Mouse (Mus musculus): ENCODE measurements around the gene Gm12169. TPM values are rescaled to one million over a fixed set of nuclear protein-coding genes. Genes with fewer than 3 reads are reported as not detected.

The Gm12169 gene
- polyA plus RNA-seq, 2 experiments: not detected

GRCm38 (mm10) chr11:46561096-46561495, 37.1 kb downstream of the Gm12169 start:
- WGBS (ENCODE audit: insufficient replicate concordance): 60% methylated on average over 4 of the region's 4 CpGs
- H3K9me3 ChIP-seq (ENCODE audit: control insufficient read depth, low read length): no peaks in the 10 kb centered on the region
- H3K4me1 ChIP-seq (replicated peaks; ENCODE audit: control insufficient read depth in 2 of 2, insufficient read depth in 2 of 2, low read length in 1 of 2): no peaks in the 10 kb centered on the region; a peak in 1 of 4 replicates
- no peaks in the 10 kb centered on the region for H3K27me3 ChIP-seq (ENCODE audit: control insufficient read depth, insufficient read depth, low read length)
- H3K36me3 ChIP-seq (replicated peaks; ENCODE audit: control insufficient read depth, insufficient read depth, low read depth): no peaks in the 10 kb centered on the region
- H3K4me2 ChIP-seq (ENCODE audit: low read depth): no peak overlapping the region
- H3K9ac ChIP-seq (replicated peaks): no peak overlapping the region
- TF ChIP-seq EP300 (IDR thresholded peaks at IDR 0.05; ENCODE audit: low read depth) (no peak), CTCF (IDR thresholded peaks at IDR 0.05; ENCODE audit: low read depth) (no peak)
- H3K27ac ChIP-seq: no peak overlapping the region
- no peak overlapping the region for H3K4me3 ChIP-seq (ENCODE audit: insufficient read depth in 1 of 2, low read depth in 2 of 2, low read length in 2 of 2)
- ATAC-seq (ENCODE audit: insufficient read depth) (no peak), DNase-seq (ENCODE audit: low read depth in 3 of 3, low spot score in 3 of 3) (no peak)

- 35% methylated on average over 1 of the region's 1 CpGs for WGBS (ENCODE audit: insufficient replicate concordance)
- Histone ChIP-seq H3K4me1 (replicated peaks; ENCODE audit: control insufficient read depth in 2 of 2, insufficient read depth in 2 of 2, low read length in 1 of 2) (no peaks in the 10 kb centered on the region; a peak in 1 of 4 replicates), H3K27ac (no peak overlapping the region), H3K9ac (replicated peaks) (no peak overlapping the region), H3K4me3 (ENCODE audit: insufficient read depth in 1 of 2, low read depth in 2 of 2, low read length in 2 of 2) (no peak overlapping the region), H3K36me3 (replicated peaks; ENCODE audit: control insufficient read depth, insufficient read depth, low read depth) (no peaks in the 10 kb centered on the region), H3K4me2 (ENCODE audit: low read depth) (no peak overlapping the region), H3K9me3 (ENCODE audit: control insufficient read depth, low read length) (no peaks in the 10 kb centered on the region), H3K27me3 (ENCODE audit: control insufficient read depth, insufficient read depth, low read length) (no peaks in the 10 kb centered on the region)
- TF ChIP-seq EP300 (IDR thresholded peaks at IDR 0.05; ENCODE audit: low read depth) (no peak), CTCF (IDR thresholded peaks at IDR 0.05; ENCODE audit: low read depth) (no peak)
- ATAC-seq (ENCODE audit: insufficient read depth) (no peak), DNase-seq (ENCODE audit: low read depth in 3 of 3, low spot score in 3 of 3) (no peak)
Observed at GRCm38 (mm10) chr11:46564671-46565070, 40.7 kb downstream of the Gm12169 start.

GRCm38 (mm10) chr11:46565967-46566366, 42.0 kb downstream of the Gm12169 start:
- H3K36me3 ChIP-seq (replicated peaks; ENCODE audit: control insufficient read depth, insufficient read depth, low read depth): no peaks in the 10 kb centered on the region
- TF ChIP-seq EP300 (IDR thresholded peaks at IDR 0.05; ENCODE audit: low read depth): no peak
- no peak for TF ChIP-seq CTCF (IDR thresholded peaks at IDR 0.05; ENCODE audit: low read depth)
- H3K27me3 ChIP-seq (ENCODE audit: control insufficient read depth, insufficient read depth, low read length): no peaks in the 10 kb centered on the region
- H3K9ac ChIP-seq (replicated peaks): no peak overlapping the region
- H3K27ac ChIP-seq: no peak overlapping the region
- ATAC-seq (ENCODE audit: insufficient read depth) (no peak), DNase-seq (ENCODE audit: low read depth in 3 of 3, low spot score in 3 of 3) (no peak)
- 72% methylated on average over 2 of the region's 2 CpGs for WGBS (ENCODE audit: insufficient replicate concordance)
- H3K4me3 ChIP-seq (ENCODE audit: insufficient read depth in 1 of 2, low read depth in 2 of 2, low read length in 2 of 2): no peak overlapping the region
- no peak overlapping the region for H3K4me2 ChIP-seq (ENCODE audit: low read depth)
- no peaks in the 10 kb centered on the region; a peak in 1 of 4 replicates for H3K4me1 ChIP-seq (replicated peaks; ENCODE audit: control insufficient read depth in 2 of 2, insufficient read depth in 2 of 2, low read length in 1 of 2)
- no peaks in the 10 kb centered on the region for H3K9me3 ChIP-seq (ENCODE audit: control insufficient read depth, low read length)

- H3K4me3 ChIP-seq (ENCODE audit: insufficient read depth in 1 of 2, low read depth in 2 of 2, low read length in 2 of 2): no peak overlapping the region
- no peak for DNase-seq (ENCODE audit: low read depth in 3 of 3, low spot score in 3 of 3)
- H3K36me3 ChIP-seq (replicated peaks; ENCODE audit: control insufficient read depth, insufficient read depth, low read depth): no peaks in the 10 kb centered on the region
- H3K27ac ChIP-seq: no peak overlapping the region
- H3K4me2 ChIP-seq (ENCODE audit: low read depth): no peak overlapping the region
- no peak for TF ChIP-seq CTCF (IDR thresholded peaks at IDR 0.05; ENCODE audit: low read depth)
- no peak for TF ChIP-seq EP300 (IDR thresholded peaks at IDR 0.05; ENCODE audit: low read depth)
- no peaks in the 10 kb centered on the region; a peak in 1 of 4 replicates for H3K4me1 ChIP-seq (replicated peaks; ENCODE audit: control insufficient read depth in 2 of 2, insufficient read depth in 2 of 2, low read length in 1 of 2)
- ATAC-seq (ENCODE audit: insufficient read depth): no peak
- 42% methylated on average over 1 of the region's 1 CpGs for WGBS (ENCODE audit: insufficient replicate concordance)
- H3K27me3 ChIP-seq (ENCODE audit: control insufficient read depth, insufficient read depth, low read length): no peaks in the 10 kb centered on the region
- no peak overlapping the region for H3K9ac ChIP-seq (replicated peaks)
- H3K9me3 ChIP-seq (ENCODE audit: control insufficient read depth, low read length): no peaks in the 10 kb centered on the region
Observed at GRCm38 (mm10) chr11:46569107-46569506, 45.1 kb downstream of the Gm12169 start.

- no peak for ATAC-seq (ENCODE audit: insufficient read depth)
- H3K9ac ChIP-seq (replicated peaks): no peak within 1 kb of the TSS
- no peaks in the 10 kb centered on the region for H3K4me1 ChIP-seq (replicated peaks; ENCODE audit: control insufficient read depth in 2 of 2, insufficient read depth in 2 of 2, low read length in 1 of 2)
- no peak within 1 kb of the TSS for H3K4me2 ChIP-seq (ENCODE audit: low read depth)
- no peak for TF ChIP-seq CTCF (IDR thresholded peaks at IDR 0.05; ENCODE audit: low read depth)
- no peak for TF ChIP-seq EP300 (IDR thresholded peaks at IDR 0.05; ENCODE audit: low read depth)
- H3K27me3 ChIP-seq (ENCODE audit: control insufficient read depth, insufficient read depth, low read length): no peaks in the 10 kb centered on the region
- no peak within 1 kb of the TSS for H3K4me3 ChIP-seq (ENCODE audit: insufficient read depth in 1 of 2, low read depth in 2 of 2, low read length in 2 of 2)
- H3K9me3 ChIP-seq (ENCODE audit: control insufficient read depth, low read length): no peaks in the 10 kb centered on the region
- no peak for DNase-seq (ENCODE audit: low read depth in 3 of 3, low spot score in 3 of 3)
- no peaks in the 10 kb centered on the region for H3K36me3 ChIP-seq (replicated peaks; ENCODE audit: control insufficient read depth, insufficient read depth, low read depth)
- no peak within 1 kb of the TSS for H3K27ac ChIP-seq
- WGBS (ENCODE audit: insufficient replicate concordance): 40% methylated on average over 1 of the region's 1 CpGs
Observed at GRCm38 (mm10) chr11:46571327-46571726, 47.3 kb downstream of the Gm12169 start, which contains the start of gene BC053393. Gene BC053393, plus strand, starts transcription at chr11:46571536.

All from liver, embryonic 14.5 days (tissue).